Mouse (Mus musculus) lung, postnatal 0 days (tissue): Measurements from ENCODE around the gene Hrh2.

ENCODE experiments used
- CTCF ChIP-seq: IDR thresholded peaks from 2 replicates; pipeline ENCODE4 v1.5.1; 2016; ENCODE audit warnings: antibody characterized with exemption, mild to moderate bottlenecking
- EP300 ChIP-seq: IDR thresholded peaks from 2 replicates; pipeline ENCODE4 v1.6.1; 2016; ENCODE audit warnings: antibody characterized with exemption, mild to moderate bottlenecking, control low read depth

GRCm38 (mm10) chr13:54163363-54163762 is 28.6 kb upstream of the Hrh2 start:
- no peak for TF ChIP-seq CTCF
- no peak for TF ChIP-seq EP300
